Mouse (Mus musculus): ENCODE results near the gene Zfp169. TPM values are rescaled to one million over a fixed set of nuclear protein-coding genes. Genes with fewer than 3 reads are reported as not detected.

Zfp169 gene
- polyA plus RNA-seq, 1 experiment from 2014 or later = 6.6 TPM

DNA sequence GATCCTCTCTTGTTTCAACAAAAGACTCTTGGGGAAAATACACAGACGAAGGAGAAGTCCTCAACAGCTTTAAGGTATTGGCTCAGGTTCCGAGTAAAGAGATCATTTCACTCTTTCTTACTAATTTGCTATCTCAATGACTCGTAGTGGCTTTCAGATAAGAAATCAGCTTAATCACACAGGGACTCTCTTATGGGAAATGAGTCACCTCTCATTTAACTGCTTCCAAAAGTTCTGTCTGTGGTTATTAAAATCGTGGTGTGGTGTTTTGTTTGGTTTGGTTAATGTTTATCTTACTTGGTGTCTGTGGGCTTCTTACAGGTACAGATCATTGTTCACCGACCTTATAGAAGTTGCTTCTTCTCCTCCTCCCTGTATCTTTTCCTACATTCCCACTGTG lies 10.8 kb downstream of the Zfp169 start:
- peaks cover 20% of the 10 kb centered on the region for H3K4me1 ChIP-seq
- no peak for ATAC-seq (ENCODE audit: low FRiP score, low read depth)
- H3K4me3 ChIP-seq = no peak overlapping the region
- H3K9me3 ChIP-seq = peaks cover 6% of the 10 kb centered on the region; the same call in 1 of the 2 replicates
- peaks cover 53% of the 10 kb centered on the region for H3K36me3 ChIP-seq
- H3K27ac ChIP-seq = no peak overlapping the region
- no peak overlapping the region for H3K9ac ChIP-seq
- no peaks in the 10 kb centered on the region for H3K27me3 ChIP-seq
- H3K4me2 ChIP-seq (replicated peaks) = no peak overlapping the region
- 84% methylated on average over 5 of the region's 5 CpGs for WGBS

- H3K9ac ChIP-seq = no peak overlapping the region
- peak; percentile 83 for ATAC-seq (ENCODE audit: low FRiP score, low read depth)
- H3K27ac ChIP-seq = peak overlapping the region; percentile 76
- no peak overlapping the region for H3K4me3 ChIP-seq
- H3K9me3 ChIP-seq = peaks cover 10% of the 10 kb centered on the region
- H3K36me3 ChIP-seq = peaks cover 41% of the 10 kb centered on the region
- WGBS = 21% methylated on average over 4 of the region's 4 CpGs
- peaks cover 20% of the 10 kb centered on the region for H3K4me1 ChIP-seq
- no peaks in the 10 kb centered on the region for H3K27me3 ChIP-seq
- 0 out of 2 replicates have a peak overlapping the region, but pooled peaks have one; percentile 0 for H3K4me2 ChIP-seq (replicated peaks)
Observed at GRCm38 (mm10) chr13:48498676-48499075, 14.6 kb downstream of the Zfp169 start.

DNA sequence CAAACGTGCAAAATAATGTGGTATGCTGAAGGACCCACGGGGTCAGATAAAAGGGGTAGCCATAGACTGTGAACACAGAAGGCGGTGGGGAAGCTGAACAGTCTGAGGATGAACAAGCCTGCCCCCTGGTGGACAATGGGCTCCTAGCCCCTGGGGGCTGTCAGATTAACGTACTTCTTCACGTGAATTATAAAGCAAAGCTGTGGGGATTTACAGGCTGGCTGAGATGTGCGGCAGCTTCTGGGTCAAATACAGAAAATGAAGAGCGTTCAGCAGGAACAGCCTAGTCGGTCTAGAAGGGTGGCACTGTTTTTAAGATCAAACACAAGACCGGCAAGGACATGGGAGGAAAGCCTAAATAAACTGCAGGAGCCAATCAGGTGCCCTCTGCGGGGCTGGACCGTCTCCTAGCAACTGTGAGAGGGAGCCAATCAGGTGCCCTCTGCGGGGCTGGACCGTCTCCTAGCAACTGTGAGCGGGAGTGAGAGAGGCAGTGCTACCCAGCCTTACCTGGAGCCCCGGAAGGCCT lies 15.5 kb downstream of the Zfp169 start:
- Histone ChIP-seq H3K4me3 (peak overlapping the region; percentile 1; the same call in 1 of the 2 replicates), H3K9me3 (peaks cover 7% of the 10 kb centered on the region; the same call in 1 of the 2 replicates), H3K27ac (no peak overlapping the region), H3K36me3 (peaks cover 40% of the 10 kb centered on the region), H3K9ac (no peak overlapping the region), H3K4me2 (replicated peaks) (peak overlapping the region; percentile 21), H3K4me1 (peaks cover 20% of the 10 kb centered on the region), H3K27me3 (no peaks in the 10 kb centered on the region)
- ATAC-seq (ENCODE audit: low FRiP score, low read depth) = peak; percentile 75
- 14% methylated on average over 15 of the region's 15 CpGs for WGBS

DNA sequence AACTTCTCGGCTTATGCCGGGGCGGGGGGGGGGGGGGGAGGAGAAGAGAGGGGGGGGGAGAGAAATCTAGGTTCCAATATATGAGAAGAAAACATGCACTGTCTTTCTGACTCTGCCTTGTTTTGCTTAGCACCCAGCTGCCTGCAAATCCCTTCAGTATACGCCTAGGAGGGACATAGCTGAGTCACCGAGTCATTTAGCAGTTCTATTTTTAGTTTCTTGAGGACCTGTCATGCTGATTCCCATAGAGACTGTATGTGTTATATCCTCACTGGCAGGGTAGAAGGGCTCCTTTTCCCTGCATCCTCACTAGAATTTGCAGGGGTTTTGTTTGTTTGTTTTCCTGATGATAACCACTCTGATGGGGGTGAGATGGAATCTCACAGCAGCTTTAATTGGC lies 20.1 kb downstream of the Zfp169 start:
- Histone ChIP-seq H3K4me3 (no peak overlapping the region), H3K9ac (no peak overlapping the region), H3K4me2 (replicated peaks) (no peak overlapping the region), H3K4me1 (peaks cover 7% of the 10 kb centered on the region), H3K36me3 (peaks cover 75% of the 10 kb centered on the region), H3K27me3 (no peaks in the 10 kb centered on the region), H3K27ac (no peak overlapping the region), H3K9me3 (peaks cover 7% of the 10 kb centered on the region; the same call in 1 of the 2 replicates)
- WGBS = 82% methylated on average over 5 of the region's 5 CpGs
- no peak for ATAC-seq (ENCODE audit: low FRiP score, low read depth)

- no peaks in the 10 kb centered on the region for H3K4me1 ChIP-seq
- H3K36me3 ChIP-seq = peaks cover 80% of the 10 kb centered on the region
- WGBS = 92% methylated on average over 35 of the region's 35 CpGs
- no peak overlapping the region for H3K4me2 ChIP-seq (replicated peaks)
- no peak for ATAC-seq (ENCODE audit: low FRiP score, low read depth)
- no peaks in the 10 kb centered on the region for H3K27me3 ChIP-seq
- no peak overlapping the region for H3K9ac ChIP-seq
- H3K27ac ChIP-seq = no peak overlapping the region
- no peak overlapping the region for H3K4me3 ChIP-seq
- peaks cover 3% of the 10 kb centered on the region; the same call in 1 of the 2 replicates for H3K9me3 ChIP-seq
Observed at GRCm38 (mm10) chr13:48490396-48491182, 22.7 kb downstream of the Zfp169 start.

DNA sequence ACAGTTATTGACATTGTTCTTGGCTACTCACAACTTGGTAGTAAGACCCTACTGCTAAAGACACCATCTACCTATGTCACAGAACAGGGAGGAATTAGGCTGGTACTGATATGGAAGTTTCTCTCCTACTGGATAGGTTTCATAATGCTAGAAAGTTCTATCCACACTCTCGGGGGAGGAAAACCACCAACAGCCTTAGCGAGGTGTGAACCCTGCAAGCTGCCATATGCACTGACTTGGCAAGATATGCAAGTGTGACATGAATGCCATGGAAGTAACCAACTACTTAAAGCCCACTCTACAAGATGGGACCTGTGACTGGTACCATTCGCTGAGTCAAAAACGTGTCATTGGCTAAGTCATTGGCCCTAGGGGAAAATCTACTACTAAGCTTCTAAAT lies 29.6 kb downstream of the Zfp169 start:
- no peaks in the 10 kb centered on the region for H3K4me1 ChIP-seq
- no peak for ATAC-seq (ENCODE audit: low FRiP score, low read depth)
- no peak overlapping the region for H3K27ac ChIP-seq
- no peak overlapping the region for H3K4me2 ChIP-seq (replicated peaks)
- H3K4me3 ChIP-seq = no peak overlapping the region
- H3K9me3 ChIP-seq = no peaks in the 10 kb centered on the region
- no peaks in the 10 kb centered on the region for H3K27me3 ChIP-seq
- no peak overlapping the region for H3K9ac ChIP-seq
- peaks cover 36% of the 10 kb centered on the region for H3K36me3 ChIP-seq
- 88% methylated on average over 4 of the region's 4 CpGs for WGBS

DNA sequence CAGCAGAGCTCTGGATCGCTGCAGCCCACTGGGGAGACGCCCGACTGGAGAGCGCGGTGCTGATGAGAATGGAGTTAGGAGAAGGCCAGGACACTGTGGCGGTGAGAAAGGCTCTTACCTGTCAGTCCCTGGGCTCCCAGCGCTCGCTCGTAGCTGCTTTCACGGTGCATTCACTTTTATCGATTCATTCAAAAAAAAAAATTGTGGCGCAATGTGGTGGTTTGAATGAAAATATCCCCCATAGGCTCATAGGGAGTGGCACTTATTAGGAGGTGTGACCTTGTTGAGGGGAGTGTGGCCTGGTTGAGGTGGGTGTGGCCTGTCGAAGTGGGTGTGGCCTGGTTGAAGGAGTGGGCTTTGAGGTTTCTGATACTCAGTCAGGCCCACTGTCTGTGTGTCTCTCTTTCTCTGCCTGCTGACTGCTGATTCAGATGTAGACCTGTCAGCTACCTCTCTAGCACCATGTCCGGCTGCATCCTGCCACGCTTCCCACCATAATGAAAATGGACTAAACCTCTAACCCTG lies 44.5 kb downstream of the Zfp169 start:
- Histone ChIP-seq H3K27me3 (peaks cover 16% of the 10 kb centered on the region), H3K4me1 (0 out of 2 replicates have a peak, but pooled peaks cover 5% of the 10 kb centered on the region), H3K9ac (no peak overlapping the region), H3K27ac (no peak overlapping the region), H3K4me2 (replicated peaks) (no peak overlapping the region), H3K4me3 (no peak overlapping the region), H3K9me3 (no peaks in the 10 kb centered on the region), H3K36me3 (no peaks in the 10 kb centered on the region)
- WGBS = 61% methylated on average over 15 of the region's 15 CpGs
- ATAC-seq (ENCODE audit: low FRiP score, low read depth) = no peak

DNA sequence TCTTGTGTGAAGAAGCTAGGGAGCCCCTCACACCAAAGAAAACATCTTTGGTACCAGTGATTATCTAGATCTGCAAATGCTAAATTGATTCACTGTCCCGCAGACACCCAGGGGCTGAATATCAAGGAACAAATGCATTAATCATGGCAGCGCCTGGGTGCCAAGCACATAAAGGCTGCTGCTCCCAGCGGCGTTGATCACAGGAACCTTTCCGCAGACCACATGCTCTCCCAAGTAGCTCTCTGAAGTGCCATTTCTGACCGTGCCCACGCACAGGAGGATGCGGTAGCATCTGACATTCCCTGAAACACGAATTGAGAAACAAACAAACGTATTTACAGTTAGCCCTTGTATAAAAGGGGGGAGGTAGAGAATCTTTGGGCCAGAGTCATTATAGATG lies 47.1 kb downstream of the Zfp169 start:
- no peak overlapping the region for H3K9ac ChIP-seq
- 0 out of 2 replicates have a peak, but pooled peaks cover 5% of the 10 kb centered on the region for H3K4me1 ChIP-seq
- no peaks in the 10 kb centered on the region for H3K9me3 ChIP-seq
- no peak overlapping the region for H3K4me3 ChIP-seq
- H3K27me3 ChIP-seq = peaks cover 16% of the 10 kb centered on the region
- no peaks in the 10 kb centered on the region for H3K36me3 ChIP-seq
- WGBS = 48% methylated on average over 10 of the region's 10 CpGs
- ATAC-seq (ENCODE audit: low FRiP score, low read depth) = no peak
- no peak overlapping the region for H3K27ac ChIP-seq
- H3K4me2 ChIP-seq (replicated peaks) = no peak overlapping the region

- peaks cover 16% of the 10 kb centered on the region for H3K27me3 ChIP-seq
- H3K4me1 ChIP-seq = 0 out of 2 replicates have a peak, but pooled peaks cover 5% of the 10 kb centered on the region
- no peak for ATAC-seq (ENCODE audit: low FRiP score, low read depth)
- H3K27ac ChIP-seq = no peak overlapping the region
- no peaks in the 10 kb centered on the region for H3K36me3 ChIP-seq
- WGBS = 20% methylated on average over 4 of the region's 4 CpGs
- H3K9ac ChIP-seq = no peak overlapping the region
- H3K9me3 ChIP-seq = no peaks in the 10 kb centered on the region
- H3K4me3 ChIP-seq = no peak overlapping the region
- no peak overlapping the region for H3K4me2 ChIP-seq (replicated peaks)
Observed at GRCm38 (mm10) chr13:48464170-48464569, 49.1 kb downstream of the Zfp169 start.

DNA sequence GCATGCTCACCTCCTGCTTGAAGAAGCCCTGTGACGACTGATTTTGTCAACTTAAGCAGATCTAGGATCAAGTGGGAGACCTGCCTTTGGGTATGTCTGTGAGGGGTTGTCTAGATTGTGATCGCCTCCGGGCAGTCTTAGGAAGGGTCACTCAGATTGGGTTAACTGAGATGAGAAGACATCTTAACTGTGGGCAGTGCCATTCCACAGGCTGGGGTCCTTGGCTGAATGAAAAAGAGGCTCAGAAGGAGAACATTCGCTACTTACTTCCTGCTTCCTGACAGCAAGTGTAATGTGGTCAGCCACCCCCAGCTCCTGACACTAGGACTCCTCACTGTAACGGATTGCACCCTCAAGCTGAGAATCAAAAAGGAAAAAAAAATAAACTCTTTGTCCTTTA lies 54.0 kb downstream of the Zfp169 start:
- Histone ChIP-seq H3K9ac (no peak overlapping the region), H3K36me3 (no peaks in the 10 kb centered on the region), H3K4me2 (replicated peaks) (no peak overlapping the region), H3K9me3 (no peaks in the 10 kb centered on the region), H3K27ac (no peak overlapping the region), H3K4me1 (no peaks in the 10 kb centered on the region), H3K27me3 (no peaks in the 10 kb centered on the region), H3K4me3 (no peak overlapping the region)
- ATAC-seq (ENCODE audit: low FRiP score, low read depth) = no peak
- WGBS = 86% methylated on average over 5 of the region's 5 CpGs

GRCm38 (mm10) chr13:48448119-48448518 lies 65.1 kb downstream of the Zfp169 start:
- 63% methylated on average over 4 of the region's 4 CpGs for WGBS
- Histone ChIP-seq H3K4me2 (replicated peaks) (no peak overlapping the region), H3K27ac (no peak overlapping the region), H3K9me3 (no peaks in the 10 kb centered on the region), H3K4me3 (no peak overlapping the region), H3K9ac (no peak overlapping the region), H3K27me3 (0 out of 2 replicates have a peak, but pooled peaks cover 2% of the 10 kb centered on the region), H3K36me3 (no peaks in the 10 kb centered on the region), H3K4me1 (no peaks in the 10 kb centered on the region)
- no peak for ATAC-seq (ENCODE audit: low FRiP score, low read depth)

DNA sequence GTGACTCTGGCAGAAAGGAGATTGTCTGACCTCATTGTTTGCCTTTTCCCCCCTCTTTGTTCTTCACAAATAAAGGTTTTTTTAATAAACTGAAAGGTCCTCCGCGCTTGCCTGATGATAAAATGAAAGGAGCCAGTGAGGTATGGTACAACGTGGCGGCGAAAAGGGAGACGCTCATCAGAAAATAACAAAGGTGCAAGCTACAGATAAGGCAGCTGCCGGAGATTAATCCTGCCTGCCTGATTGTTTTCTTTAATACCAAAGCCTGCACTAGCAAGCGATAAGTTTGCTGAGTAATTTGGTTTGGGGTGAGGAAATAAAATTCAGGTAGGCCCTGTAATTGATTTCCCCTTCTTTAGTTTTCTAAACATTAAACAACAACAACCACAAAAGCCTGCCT lies 69.3 kb downstream of the Zfp169 start:
- Histone ChIP-seq H3K4me3 (no peak overlapping the region), H3K27ac (no peak overlapping the region), H3K9ac (no peak overlapping the region), H3K9me3 (no peaks in the 10 kb centered on the region), H3K4me1 (no peaks in the 10 kb centered on the region), H3K27me3 (0 out of 2 replicates have a peak, but pooled peaks cover 2% of the 10 kb centered on the region), H3K36me3 (no peaks in the 10 kb centered on the region), H3K4me2 (replicated peaks) (no peak overlapping the region)
- whole genome bisulfite sequencing = 79% methylated on average over 8 of the region's 8 CpGs
- no peak for ATAC-seq (ENCODE audit: low FRiP score, low read depth)
